Mouse (Mus musculus) intestine, postnatal 0 days (tissue): ENCODE data around the gene Oas3. TPM values are rescaled to one million over a fixed set of nuclear protein-coding genes. Genes with fewer than 3 reads are reported as not detected.

ENCODE experiments used
- ATAC-seq: fragments of 200-750 bp; cut with Nextera tagmentation; 2 replicates; pipeline ENCODE4 v1.8.0; 2017; ENCODE audit warnings: mild to moderate bottlenecking, moderate TSS enrichment, moderate library complexity
- H3K27ac ChIP-seq: fragments of 300-500 bp; sonication (generic); 2 replicates; pipeline ENCODE4 v1.5.1; 2014; ENCODE audit warnings: mild to moderate bottlenecking, low read depth, low read length, moderate library complexity
- H3K27me3 ChIP-seq: fragments of 300-500 bp; sonication (generic); replicated peaks from 2 replicates; pipeline ENCODE4 v1.6.1; 2014; ENCODE audit warnings: low read length, mixed read lengths; ENCODE audit not compliant: control insufficient read depth, insufficient read depth
- H3K36me3 ChIP-seq: fragments of 300-500 bp; sonication (generic); 2 replicates; pipeline ENCODE4 v1.6.1; 2014; ENCODE audit warnings: mild to moderate bottlenecking, moderate library complexity; ENCODE audit not compliant: control insufficient read depth, insufficient read depth
- H3K4me1 ChIP-seq: fragments of 300-500 bp; sonication (generic); replicated peaks from 2 replicates; pipeline ENCODE4 v1.6.1; 2014; ENCODE audit warnings: antibody characterized with exemption, low read length, mixed read lengths; ENCODE audit not compliant: control insufficient read depth, insufficient read depth
- H3K4me2 ChIP-seq: fragments of 300-500 bp; sonication (generic); replicated peaks from 2 replicates; pipeline ENCODE4 v1.6.1; 2014; ENCODE audit warnings: low read depth, mild to moderate bottlenecking, moderate library complexity
- H3K4me3 ChIP-seq: fragments of 300-500 bp; sonication (generic); 2 replicates; pipeline ENCODE4 v1.5.1; 2014; ENCODE audit warnings: low read depth, low read length
- H3K9ac ChIP-seq: fragments of 300-500 bp; sonication (generic); 2 replicates; pipeline ENCODE4 v1.6.1; 2014; ENCODE audit warnings: mild to moderate bottlenecking, low read depth, low read length
- H3K9me3 ChIP-seq: fragments of 300-500 bp; sonication (generic); 2 replicates; pipeline ENCODE4 v1.6.1; 2016; ENCODE audit warnings: mixed run types; ENCODE audit not compliant: control insufficient read depth
- CTCF ChIP-seq: sonication (generic); IDR thresholded peaks from 2 replicates; pipeline ENCODE4 v1.5.1; 2016; ENCODE audit warnings: low read depth, mild to moderate bottlenecking, control low read depth, antibody characterized with exemption, moderate library complexity
- WGBS: fragments of 180-500 bp; shearing (Covaris S2); extraction: QIAGEN DNeasy Blood & Tissue Kit; methylation state at CpG from one replicate; pipeline ENCODE4 v1.1.7; 2014; 5-methylcytosine and 5-hydroxymethylcytosine counted together
- polyA plus RNA-seq: library from polyadenylated mRNA; unstranded; fragments of >200 nt; fragmentation: Nextera tagmentation; extraction: Ambion mirVana; gene quantifications from 2 replicates; pipeline ENCODE4 v1.2.1, GENCODE M21; 2015

Oas3 gene
- polyA plus RNA-seq: 0.66 and 0.78 TPM in 2 replicates

DNA sequence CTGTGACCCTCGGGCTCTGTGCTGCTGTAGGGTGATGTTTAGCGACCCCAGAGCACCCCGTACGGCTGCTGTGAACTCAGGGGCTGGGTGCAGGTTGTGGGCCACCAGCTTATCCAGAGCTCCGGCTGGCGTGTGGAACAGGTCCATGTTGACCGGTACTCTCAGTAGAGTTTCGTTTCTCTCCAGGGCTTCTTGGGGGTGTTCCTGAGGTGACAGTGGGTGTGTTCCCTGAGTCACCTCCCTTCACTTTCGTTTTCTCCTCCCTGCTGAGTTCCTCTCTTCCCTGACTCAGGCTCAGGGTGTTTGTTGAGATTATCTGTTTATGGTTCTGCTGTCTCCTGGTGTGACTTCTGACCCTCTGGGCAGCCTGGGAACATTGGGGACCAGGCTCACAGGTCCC, at the start of gene Oas3:
Gene Oas3 (minus strand): TSS at position 184 of the 400 bp plus-strand sequence.
- peak; percentile 48 for ATAC-seq
- Histone ChIP-seq H3K36me3 (no peaks in the 10 kb centered on the region), H3K27ac (no peak within 1 kb of the TSS), H3K27me3 (no peaks in the 10 kb centered on the region; the same call in 1 of the 2 replicates), H3K9ac (no peak within 1 kb of the TSS), H3K4me2 (peak within 1 kb of the TSS; percentile 44; the same call in 1 of the 2 replicates), H3K9me3 (no peaks in the 10 kb centered on the region), H3K4me3 (no peak within 1 kb of the TSS), H3K4me1 (no peaks in the 10 kb centered on the region)
- no peak for TF ChIP-seq CTCF
- 45% methylated on average over 9 of the region's 9 CpGs for whole genome bisulfite sequencing

DNA sequence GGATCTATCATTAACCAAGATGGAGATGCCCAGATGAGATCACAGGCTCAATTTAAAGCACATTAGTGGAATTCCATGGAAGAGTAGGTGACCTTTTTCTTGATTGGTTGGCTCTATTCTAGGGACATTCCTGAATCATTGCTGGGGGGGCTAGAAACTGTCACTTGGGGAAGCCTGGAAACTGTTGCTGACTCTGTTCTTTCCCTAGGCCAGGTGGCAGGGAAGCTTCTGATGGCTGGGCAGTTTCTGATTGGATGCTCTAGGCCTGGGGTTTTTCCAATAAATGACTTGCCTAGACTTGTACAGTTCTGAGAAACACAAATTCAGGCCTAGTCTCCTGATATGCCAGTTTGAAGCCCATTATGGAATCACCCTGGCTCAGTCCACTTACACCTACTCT, 41.5 kb upstream of the Oas3 start:
- TF ChIP-seq CTCF: no peak
- no peak overlapping the region for H3K9ac ChIP-seq
- H3K27me3 ChIP-seq: no peaks in the 10 kb centered on the region
- H3K4me1 ChIP-seq: no peaks in the 10 kb centered on the region
- H3K9me3 ChIP-seq: no peaks in the 10 kb centered on the region
- H3K4me2 ChIP-seq: no peak overlapping the region
- no peak for ATAC-seq
- no peak overlapping the region for H3K27ac ChIP-seq
- H3K36me3 ChIP-seq: peaks cover 19% of the 10 kb centered on the region
- H3K4me3 ChIP-seq: no peak overlapping the region

DNA sequence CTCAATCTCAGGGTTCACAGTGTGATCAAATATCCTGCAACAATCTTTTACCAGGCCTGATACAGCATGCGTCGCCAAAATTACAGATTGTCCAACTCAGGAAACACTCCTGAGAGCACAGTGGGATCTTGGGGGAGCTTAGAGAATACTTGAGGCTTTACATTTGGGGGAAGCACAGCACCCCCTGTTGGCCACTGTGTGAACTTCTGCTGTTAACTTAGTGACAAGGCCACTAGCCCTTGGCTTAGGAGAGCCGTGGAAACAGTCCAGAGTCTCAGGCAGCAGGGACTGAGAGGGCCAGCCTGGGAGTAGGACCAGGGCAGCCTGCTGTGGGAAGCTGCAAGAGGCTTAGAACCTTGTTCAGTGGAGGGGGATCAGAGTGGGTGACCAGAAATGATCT, 38.5 kb upstream of the Oas3 start:
- 67% methylated on average over 3 of the region's 3 CpGs for WGBS
- Histone ChIP-seq H3K36me3 (peaks cover 6% of the 10 kb centered on the region; the same call in 1 of the 2 replicates), H3K27ac (no peak overlapping the region), H3K9me3 (no peaks in the 10 kb centered on the region), H3K4me1 (0 out of 2 replicates have a peak, but pooled peaks cover 4% of the 10 kb centered on the region), H3K4me3 (no peak overlapping the region), H3K4me2 (no peak overlapping the region), H3K9ac (no peak overlapping the region), H3K27me3 (no peaks in the 10 kb centered on the region)
- peak; percentile 73 for TF ChIP-seq CTCF
- ATAC-seq: no peak

DNA sequence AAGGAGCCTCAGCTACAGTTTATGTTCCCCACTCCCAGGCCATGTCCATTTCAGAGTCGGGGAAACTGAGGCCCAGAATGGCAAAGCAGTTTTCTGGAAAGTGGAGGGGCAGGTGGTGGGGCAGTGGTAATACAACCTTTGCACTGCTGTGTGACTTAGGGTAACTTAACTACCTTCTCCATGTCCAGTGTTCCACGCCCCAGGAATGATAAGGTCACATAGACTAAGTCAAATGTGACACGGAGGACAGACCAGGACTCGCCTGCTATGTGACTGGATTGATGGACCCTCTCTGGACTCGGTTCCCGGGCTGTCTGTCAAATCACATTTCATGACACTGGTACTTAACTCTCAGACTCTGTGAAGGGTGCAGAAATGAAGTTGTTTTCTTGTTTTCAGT, 35.6 kb upstream of the Oas3 start:
- H3K4me3 ChIP-seq: peak overlapping the region; percentile 43
- H3K27ac ChIP-seq: no peak overlapping the region; the same call in 1 of the 2 replicates
- H3K9ac ChIP-seq: peak overlapping the region; percentile 18; the same call in 1 of the 2 replicates
- no peak for ATAC-seq
- peak overlapping the region; percentile 62 for H3K4me2 ChIP-seq
- H3K9me3 ChIP-seq: no peaks in the 10 kb centered on the region
- H3K4me1 ChIP-seq: 0 out of 2 replicates have a peak, but pooled peaks cover 4% of the 10 kb centered on the region
- no peaks in the 10 kb centered on the region for H3K27me3 ChIP-seq
- WGBS: 65% methylated on average over 6 of the region's 6 CpGs
- TF ChIP-seq CTCF: no peak
- no peaks in the 10 kb centered on the region; the same call in 1 of the 2 replicates for H3K36me3 ChIP-seq

DNA sequence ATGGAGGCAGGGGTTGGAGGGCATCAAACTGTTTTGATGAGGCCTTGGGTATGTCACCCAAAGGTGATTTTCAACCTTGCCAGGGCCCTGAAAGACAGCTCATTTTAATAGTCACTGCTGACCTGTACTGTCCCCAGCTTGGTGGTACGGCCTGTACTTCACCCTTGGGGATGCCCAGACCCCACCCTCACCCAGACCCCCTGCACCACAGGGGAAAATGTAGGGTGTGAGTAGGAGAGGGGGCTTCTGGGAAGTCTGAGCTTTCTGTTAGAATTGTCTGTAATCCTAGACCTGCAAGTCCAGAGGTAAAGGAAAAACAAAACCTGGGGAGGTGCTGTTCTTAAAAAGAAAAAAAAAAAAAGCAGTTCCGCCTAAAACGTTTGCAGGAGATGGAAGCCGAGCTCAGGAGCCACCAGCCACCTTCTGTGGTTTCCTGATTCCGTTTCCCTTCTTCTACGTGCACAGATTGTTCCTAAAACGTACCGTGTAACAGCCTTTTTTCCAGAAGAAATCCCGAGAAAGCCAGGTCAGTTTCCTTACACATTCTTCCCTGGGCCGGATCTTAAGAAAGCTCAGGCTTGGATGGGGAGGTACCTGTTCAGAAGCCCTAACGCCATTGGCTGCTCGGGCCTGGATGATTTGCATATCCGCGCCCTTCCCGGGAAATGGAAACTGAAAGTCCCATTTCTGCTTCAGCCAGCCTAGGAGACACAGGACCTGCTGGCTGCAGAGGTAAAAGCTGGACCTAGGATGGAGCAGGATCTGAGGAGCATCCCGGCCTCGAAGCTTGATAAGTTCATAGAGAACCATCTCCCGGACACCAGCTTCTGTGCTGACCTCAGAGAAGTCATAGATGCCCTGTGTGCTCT, 34.7 kb upstream of the Oas3 start, which contains the start of gene Oas1c:
Gene Oas1c (minus strand): TSS at position 564 of the 869 bp plus-strand sequence.
- H3K36me3 ChIP-seq: no peaks in the 10 kb centered on the region
- WGBS: 5% methylated on average over 18 of the region's 18 CpGs
- peak within 1 kb of the TSS; percentile 71 for H3K27ac ChIP-seq
- peak within 1 kb of the TSS; percentile 22 for H3K9ac ChIP-seq
- peak; percentile 90 for ATAC-seq
- no peak for TF ChIP-seq CTCF
- H3K4me3 ChIP-seq: peak within 1 kb of the TSS; percentile 43
- H3K9me3 ChIP-seq: no peaks in the 10 kb centered on the region
- H3K27me3 ChIP-seq: no peaks in the 10 kb centered on the region
- H3K4me1 ChIP-seq: 0 out of 2 replicates have a peak, but pooled peaks cover 4% of the 10 kb centered on the region
- H3K4me2 ChIP-seq: peak within 1 kb of the TSS; percentile 62

DNA sequence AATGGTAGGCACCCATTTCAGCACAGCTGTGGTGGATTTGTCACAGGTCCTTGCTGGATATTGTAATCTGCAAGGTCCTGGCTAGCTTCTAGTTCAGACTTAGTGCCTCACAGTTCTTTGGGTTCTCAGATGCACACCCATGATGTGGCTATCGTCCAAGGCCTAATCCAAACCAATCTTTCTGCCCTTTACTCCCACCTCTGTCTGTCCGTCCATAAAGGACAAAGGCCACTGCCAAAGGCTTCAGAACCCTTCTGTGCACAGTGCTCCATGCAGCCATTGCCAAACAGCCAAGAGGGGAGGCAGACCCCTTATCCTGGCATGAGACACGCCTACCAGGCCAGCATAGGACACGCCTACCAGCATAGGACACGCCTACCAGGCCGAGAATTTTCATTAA, 31.7 kb upstream of the Oas3 start:
- no peaks in the 10 kb centered on the region for H3K9me3 ChIP-seq
- H3K4me3 ChIP-seq: no peak overlapping the region
- H3K9ac ChIP-seq: no peak overlapping the region
- H3K36me3 ChIP-seq: no peaks in the 10 kb centered on the region
- no peak overlapping the region for H3K4me2 ChIP-seq
- H3K4me1 ChIP-seq: 0 out of 2 replicates have a peak, but pooled peaks cover 4% of the 10 kb centered on the region
- 34% methylated on average over 6 of the region's 6 CpGs for WGBS
- TF ChIP-seq CTCF: no peak
- H3K27me3 ChIP-seq: no peaks in the 10 kb centered on the region
- no peak for ATAC-seq
- H3K27ac ChIP-seq: no peak overlapping the region
